Mouse (Mus musculus) spleen, adult 2 months (tissue): ENCODE measurements around the gene Fat3. TPM values are rescaled to one million over a fixed set of nuclear protein-coding genes. Genes with fewer than 3 reads are reported as not detected.

Source experiments
- DNase-seq, 2 experiments: peaks; one replicate each; pipeline versions ENCODE4 v3.0.0 to v3.0.0-alpha.2; 2012 to 2021; ENCODE audit warnings: low spot score in 2 of 2, low read depth in 1 of 2
- H3K27ac ChIP-seq: fragments of 200-500 bp; 2 replicates; pipeline ENCODE4 v1.5.1; 2012; ENCODE audit warnings: low read length, inconsistent platforms; ENCODE audit not compliant: insufficient read depth
- H3K27me3 ChIP-seq: fragments of 200-500 bp; 2 replicates; pipeline ENCODE4 v1.6.1; 2012; ENCODE audit warnings: mild to moderate bottlenecking, moderate library complexity, low read length, inconsistent platforms; ENCODE audit not compliant: control insufficient read depth, insufficient read depth
- H3K36me3 ChIP-seq: fragments of 200-500 bp; 2 replicates; pipeline ENCODE4 v1.6.1; 2012; ENCODE audit warnings: mild to moderate bottlenecking, low read length, inconsistent platforms; ENCODE audit not compliant: control insufficient read depth, insufficient read depth
- H3K4me1 ChIP-seq: fragments of 200-500 bp; 2 replicates; pipeline ENCODE4 v1.6.1; 2011; ENCODE audit warnings: inconsistent platforms; ENCODE audit not compliant: control insufficient read depth, insufficient read depth, insufficient read length
- H3K4me3 ChIP-seq: fragments of 200-500 bp; 2 replicates; pipeline ENCODE4 v1.5.1; 2011; ENCODE audit warnings: mild to moderate bottlenecking, inconsistent platforms; ENCODE audit not compliant: insufficient read depth, insufficient read length; ENCODE audit errors: extremely low read depth
- CTCF ChIP-seq: fragments of 200-500 bp; IDR thresholded peaks from 2 replicates; pipeline ENCODE4 v1.5.1; 2011; ENCODE audit warnings: mild to moderate bottlenecking, inconsistent platforms; ENCODE audit not compliant: insufficient read depth, insufficient read length, insufficient replicate concordance; ENCODE audit errors: extremely low read depth
- POLR2A ChIP-seq: fragments of 200-500 bp; IDR thresholded peaks from 2 replicates; pipeline ENCODE4 v1.6.1; 2011; ENCODE audit warnings: low read depth, low read length, inconsistent platforms
- WGBS: fragments of 180-500 bp; shearing (Covaris S2); methylation state at CpG from one replicate; pipeline ENCODE4 v1.1.7; 2018; 5-methylcytosine and 5-hydroxymethylcytosine counted together
- polyA plus RNA-seq: library from polyadenylated mRNA; depleted of rRNA; stranded (reverse); fragments of >200 nt; gene quantifications from 2 replicates; pipeline ENCODE4 v1.2.3, GENCODE M21; 2012

The Fat3 gene
- polyA plus RNA-seq, 1 experiment, result 0.20 TPM

DNA sequence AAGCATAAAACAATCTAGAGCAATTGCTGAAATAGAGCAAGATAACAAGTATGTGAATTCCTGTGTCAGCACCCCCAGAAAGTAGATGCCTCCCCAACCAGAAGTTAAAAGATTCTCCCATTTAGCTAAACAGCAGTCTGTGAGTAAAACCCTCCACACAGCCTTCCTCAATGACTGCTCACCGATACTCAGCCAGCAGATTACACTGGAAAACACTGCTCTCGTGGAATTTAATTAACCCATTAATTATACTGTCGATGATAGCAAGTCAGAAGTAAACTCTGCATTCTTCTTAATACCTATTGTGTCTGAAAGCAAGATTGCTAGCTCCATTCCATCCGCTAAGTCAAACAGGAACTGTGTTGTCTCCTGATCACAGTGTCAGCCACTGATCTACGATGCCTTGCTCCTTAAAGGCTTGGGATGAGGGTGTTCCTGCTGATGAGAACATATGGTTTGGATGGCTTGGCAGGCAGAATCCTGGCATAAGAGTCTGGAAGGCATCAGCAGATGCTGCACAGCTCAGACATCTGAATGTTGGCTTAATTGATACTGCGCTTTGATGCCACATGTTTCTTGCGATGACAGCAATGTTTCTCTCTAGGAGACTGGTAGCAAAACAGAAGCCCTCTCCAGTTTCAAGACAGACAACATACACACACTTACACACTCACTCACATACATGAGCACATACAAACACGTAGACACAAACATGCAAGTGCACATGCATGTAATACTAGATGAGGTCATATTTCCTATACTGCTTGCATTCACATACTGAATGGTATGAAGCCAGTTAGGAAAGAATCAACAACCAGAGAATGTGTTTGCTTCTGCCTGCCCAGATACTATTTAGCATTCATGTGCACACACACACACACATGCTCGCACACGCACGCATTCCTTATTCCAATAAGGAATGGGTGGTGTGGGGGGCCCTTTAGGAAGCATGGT, 155.9 kb downstream of the Fat3 start:
- H3K4me3 ChIP-seq, result no peak overlapping the region
- DNase-seq, result no peak
- no peaks in the 10 kb centered on the region for H3K36me3 ChIP-seq
- no peak overlapping the region for H3K27ac ChIP-seq
- H3K27me3 ChIP-seq, result no peaks in the 10 kb centered on the region
- H3K4me1 ChIP-seq, result no peaks in the 10 kb centered on the region
- TF ChIP-seq POLR2A (no peak), CTCF (no peak)
- WGBS, result 85% methylated on average over 11 of the region's 11 CpGs

DNA sequence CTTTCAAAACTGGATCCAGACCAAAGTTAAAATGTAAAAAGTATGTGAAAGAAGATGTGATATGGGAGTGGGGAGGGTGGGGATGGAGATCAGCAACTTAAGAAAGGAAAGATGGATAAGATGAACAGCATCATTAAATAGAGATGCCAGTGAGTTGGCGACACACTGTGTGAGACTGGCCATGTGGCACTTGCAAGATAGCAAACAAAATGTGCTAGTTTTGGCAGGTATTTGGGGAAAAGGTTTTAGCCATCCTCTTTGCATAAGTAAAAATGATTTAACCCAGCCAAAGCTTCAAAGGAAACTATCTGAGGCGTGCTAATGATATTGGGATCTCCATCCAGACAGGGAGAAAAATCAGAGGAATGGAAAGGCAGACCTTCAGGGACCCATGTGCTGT, 157.9 kb downstream of the Fat3 start:
- no peak for DNase-seq
- H3K27me3 ChIP-seq, result no peaks in the 10 kb centered on the region
- H3K4me3 ChIP-seq, result no peak overlapping the region
- no peak overlapping the region for H3K27ac ChIP-seq
- WGBS, result 81% methylated on average over 2 of the region's 2 CpGs
- TF ChIP-seq CTCF (no peak), POLR2A (no peak)
- H3K36me3 ChIP-seq, result no peaks in the 10 kb centered on the region
- H3K4me1 ChIP-seq, result no peaks in the 10 kb centered on the region

DNA sequence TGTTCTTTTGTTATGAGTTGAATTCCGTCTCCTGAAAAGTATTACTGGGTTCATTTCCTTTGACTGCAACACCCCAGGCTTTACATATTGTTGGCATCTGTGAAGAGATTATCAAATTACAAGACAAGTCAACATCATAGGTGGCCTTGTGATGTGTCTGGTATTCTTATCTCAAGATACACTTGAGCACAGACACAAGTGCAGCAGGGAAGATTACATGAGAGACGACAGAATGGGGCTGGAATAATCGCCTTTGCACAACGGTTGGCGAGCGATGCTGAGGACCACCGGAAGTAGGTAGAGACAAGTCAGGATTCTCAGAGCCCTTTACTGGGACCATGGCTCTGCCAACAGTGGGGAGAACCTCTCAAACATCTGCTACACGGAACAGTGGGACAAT, 158.5 kb downstream of the Fat3 start:
- no peaks in the 10 kb centered on the region for H3K4me1 ChIP-seq
- TF ChIP-seq CTCF (no peak), POLR2A (no peak)
- no peaks in the 10 kb centered on the region for H3K27me3 ChIP-seq
- WGBS, result 91% methylated on average over 8 of the region's 8 CpGs
- H3K27ac ChIP-seq, result no peak overlapping the region
- DNase-seq, result no peak
- no peak overlapping the region for H3K4me3 ChIP-seq
- no peaks in the 10 kb centered on the region for H3K36me3 ChIP-seq

DNA sequence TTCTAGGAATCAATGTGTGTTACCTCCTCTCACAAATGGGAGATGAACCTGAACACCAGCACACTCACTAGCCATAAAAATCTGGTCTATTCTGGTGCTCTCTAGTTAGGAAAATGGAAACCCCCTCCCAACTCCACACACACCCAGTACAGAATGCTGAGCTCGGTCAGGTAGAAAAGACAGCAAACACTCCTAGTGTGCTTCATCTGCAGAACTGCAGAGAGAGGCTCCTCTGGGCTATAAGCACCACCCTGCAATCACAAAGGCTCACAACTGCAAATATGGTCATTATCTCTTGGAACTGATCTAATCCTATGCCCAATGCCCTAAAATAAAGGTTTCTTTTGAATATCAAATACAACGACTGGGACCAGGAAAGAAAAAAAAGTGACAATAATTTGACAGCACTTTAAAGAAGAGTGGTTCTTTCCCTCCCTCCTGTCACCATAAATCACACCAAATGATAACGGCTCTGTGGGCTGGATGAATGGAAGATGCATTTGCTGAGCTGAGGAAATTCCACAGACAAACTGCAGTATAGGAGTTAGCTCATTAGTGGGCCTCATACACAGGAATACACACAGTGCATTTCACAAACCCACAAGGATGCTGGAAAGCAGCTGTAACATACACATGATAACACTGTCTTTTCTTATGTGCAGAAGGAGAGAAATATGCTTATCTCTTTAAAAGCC, 170.6 kb downstream of the Fat3 start:
- WGBS, result 68% methylated on average over 3 of the region's 3 CpGs
- H3K27me3 ChIP-seq, result no peaks in the 10 kb centered on the region
- DNase-seq, result no peak
- no peaks in the 10 kb centered on the region for H3K4me1 ChIP-seq
- no peak overlapping the region for H3K27ac ChIP-seq
- no peak overlapping the region for H3K4me3 ChIP-seq
- no peaks in the 10 kb centered on the region for H3K36me3 ChIP-seq
- no peak for TF ChIP-seq CTCF
- no peak for TF ChIP-seq POLR2A

DNA sequence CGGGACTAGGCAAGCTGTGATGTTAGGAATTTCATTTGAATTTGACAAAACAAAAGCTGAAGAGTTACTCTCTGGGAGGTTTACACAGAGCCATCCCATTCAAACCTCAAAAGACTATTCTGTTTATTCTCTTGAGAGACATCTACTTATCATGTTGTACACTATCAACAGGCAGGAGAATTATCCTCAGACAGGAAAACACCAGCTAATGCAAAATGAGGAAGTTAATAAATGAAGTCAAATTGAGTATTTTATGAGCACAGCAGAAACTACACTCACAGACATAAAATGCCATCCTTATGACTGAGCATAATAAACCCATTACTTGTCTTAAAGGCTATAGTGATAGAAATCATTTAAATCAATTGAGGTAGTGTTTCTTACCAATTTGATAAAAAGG, 182.1 kb downstream of the Fat3 start:
- no peak for TF ChIP-seq CTCF
- no peak for TF ChIP-seq POLR2A
- no peaks in the 10 kb centered on the region for H3K4me1 ChIP-seq
- H3K27me3 ChIP-seq, result no peaks in the 10 kb centered on the region
- no peak for DNase-seq
- H3K36me3 ChIP-seq, result no peaks in the 10 kb centered on the region
- WGBS, result 85% methylated on average over 1 of the region's 1 CpGs
- H3K27ac ChIP-seq, result no peak overlapping the region
- no peak overlapping the region for H3K4me3 ChIP-seq

DNA sequence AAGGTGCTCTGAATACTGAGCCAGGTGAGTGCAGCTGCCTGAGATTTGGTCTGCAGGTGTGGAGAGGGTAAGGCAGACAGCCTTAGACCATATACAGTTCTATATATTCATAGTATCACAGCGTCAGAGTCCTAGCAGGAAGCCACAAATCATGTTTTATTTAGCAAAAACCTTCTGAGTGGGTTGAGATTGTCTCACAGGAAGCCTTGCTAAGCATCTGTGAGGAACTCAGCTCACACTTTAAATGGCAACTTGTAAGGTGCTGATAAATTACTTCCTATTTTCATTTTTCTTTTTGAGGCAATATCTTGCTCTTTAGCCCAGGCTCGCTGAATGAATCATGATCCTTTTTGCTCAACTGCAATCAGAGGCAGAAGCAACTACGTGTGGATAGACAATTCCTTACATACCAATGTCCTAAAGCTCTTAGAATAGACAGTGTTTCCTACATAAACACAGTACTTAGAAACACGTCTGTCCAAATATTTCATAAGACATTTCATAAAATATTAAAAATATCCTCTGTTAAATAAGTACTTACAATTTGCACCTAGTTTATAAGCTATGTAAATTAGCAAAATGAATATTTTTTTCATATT, 188.4 kb downstream of the Fat3 start:
- Histone ChIP-seq H3K27ac (0 out of 2 replicates have a peak overlapping the region, but pooled peaks have one; percentile 15), H3K27me3 (no peaks in the 10 kb centered on the region), H3K4me1 (peaks cover 9% of the 10 kb centered on the region; the same call in 1 of the 2 replicates), H3K36me3 (no peaks in the 10 kb centered on the region), H3K4me3 (no peak overlapping the region)
- no peak for DNase-seq
- TF ChIP-seq CTCF (no peak), POLR2A (no peak)
- 7% methylated on average over 4 of the region's 4 CpGs for WGBS
